Mouse (Mus musculus) CD8-positive naive resting alpha-beta T cell, adult 57 days (primary cell): ENCODE data around the gene Ogn. TPM values are rescaled to one million over a fixed set of nuclear protein-coding genes. Genes with fewer than 3 reads are reported as not detected.

Source experiments
- total RNA-seq: library from RNA; stranded (reverse); gene quantifications from one replicate; pipeline ENCODE4 v1.2.4, GENCODE M21; 2023

Gene Ogn
- total RNA-seq = not detected

GRCm38 (mm10) chr13:49607714-49608113, at the start of gene Ogn:
Gene Ogn (plus strand): TSS chr13:49608046.

GRCm38 (mm10) chr13:49581541-49582530, 26.0 kb upstream of the Ogn start, which contains the start of gene Omd:
Gene Omd (plus strand): TSS chr13:49582462.

GRCm38 (mm10) chr13:49652481-49653179, 44.8 kb downstream of the Ogn start, which contains the start of the genes Cenpp and Nol8:
Gene Cenpp (minus strand): TSS chr13:49652785.
Gene Nol8 (plus strand): TSS chr13:49653078.

Other genes with a start within 250 kb of the Ogn start
- gene Ippk, start 186.8 kb upstream of the Ogn start, total RNA-seq = 11.4 TPM
- gene Tes3-ps, start 114.7 kb upstream of the Ogn start, total RNA-seq = 0.98 TPM
- not detected for gene Ecm2, start 103.2 kb upstream of the Ogn start, total RNA-seq
- gene Aspn, start 63.6 kb upstream of the Ogn start, total RNA-seq = not detected
- not detected for gene Omd, start 25.6 kb upstream of the Ogn start, total RNA-seq
- not detected for gene Cenpp, start 44.7 kb downstream of the Ogn start, total RNA-seq
- gene Nol8, start 45.0 kb downstream of the Ogn start, total RNA-seq = 38.9 TPM
- gene Iars, start 74.1 kb downstream of the Ogn start, total RNA-seq = 91.4 TPM
- not detected for gene Gm30302, start 191.0 kb downstream of the Ogn start, total RNA-seq